ENCODE assay signal across 10 mouse cellular contexts in the genomic region with DNA sequence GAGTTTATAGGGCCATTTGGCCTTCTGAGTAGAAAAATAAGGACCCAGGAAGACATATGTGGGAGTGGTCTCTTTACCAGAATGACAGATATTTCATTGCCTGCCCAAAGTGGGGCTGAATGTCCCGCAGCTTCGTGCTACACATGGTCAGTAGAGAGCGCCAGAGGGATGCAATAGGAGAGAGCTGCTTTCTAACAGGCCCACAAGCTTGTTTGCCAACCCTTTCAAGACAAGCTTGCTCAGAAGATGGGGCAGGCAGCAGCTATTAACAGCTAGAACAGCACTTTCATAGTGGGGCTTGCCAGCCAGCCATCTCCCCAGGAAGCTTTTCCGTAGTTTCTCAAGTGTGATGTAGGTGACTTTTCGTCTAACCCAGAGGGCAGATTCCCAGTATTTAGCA. TPM values are rescaled to one million over a fixed set of nuclear protein-coding genes. Genes with fewer than 3 reads are reported as not detected.
DNase-seq lines count a peak whose midpoint lies in the region; ATAC-seq and TF ChIP-seq lines count a peak whose summit lies in the region.
"Had no signal": no experiment of that assay in that cellular context is flagged by ENCODE, and none has a peak within 500 bp of the region (broad histone marks: within the 10 kb centered on the region; RNA-seq: fewer than 3 reads in every experiment).

No protein-coding gene starts in this region.

- no peaks in the 10 kb centered on the region for H3K79me2 ChIP-seq in heart, adult 2 months (replicated peaks; ENCODE audit: control insufficient read depth, insufficient read depth, low read length)

- no peak overlapping the region for H3K4me2 ChIP-seq in heart, embryonic 11.5 days
- no peak overlapping the region for H3K4me2 ChIP-seq in intestine, embryonic 14.5 days (ENCODE audit: low read length)
- no peak overlapping the region for H3K4me2 ChIP-seq in midbrain, embryonic 13.5 days (replicated peaks)

- no peaks in the 10 kb centered on the region for H3K4me1 ChIP-seq in heart, adult 2 months (ENCODE audit: control insufficient read depth, insufficient read depth, low read length)
- H3K4me1 ChIP-seq in heart, embryonic 11.5 days (ENCODE audit: control insufficient read depth, insufficient read depth, low read length): no peaks in the 10 kb centered on the region
- H3K4me1 ChIP-seq in intestine, embryonic 14.5 days (replicated peaks; ENCODE audit: control insufficient read depth, insufficient read depth, low read length): no peaks in the 10 kb centered on the region; the same call in 1 of the 2 replicates
- H3K4me1 ChIP-seq in midbrain, embryonic 13.5 days (replicated peaks): no peaks in the 10 kb centered on the region

- H3K4me3 ChIP-seq in heart, adult 2 months: no peak overlapping the region
- H3K4me3 ChIP-seq in heart, embryonic 11.5 days (ENCODE audit: low read depth, low read length): no peak overlapping the region
- H3K4me3 ChIP-seq in intestine, embryonic 14.5 days (ENCODE audit: low read depth, low read length): no peak overlapping the region
- H3K4me3 ChIP-seq in midbrain, embryonic 13.5 days (replicated peaks): no peak overlapping the region

- no peaks in the 10 kb centered on the region for H3K9me3 ChIP-seq in heart, embryonic 11.5 days (replicated peaks; ENCODE audit: control insufficient read depth, low read length)
- no peaks in the 10 kb centered on the region for H3K9me3 ChIP-seq in intestine, embryonic 14.5 days (ENCODE audit: control insufficient read depth, low read length)
- H3K9me3 ChIP-seq in midbrain, embryonic 13.5 days: no peaks in the 10 kb centered on the region

- 18% methylated on average over 5 of the region's 5 CpGs for WGBS in heart, adult 2 months
- WGBS in heart, embryonic 11.5 days (ENCODE audit: insufficient replicate concordance): 10% methylated on average over 5 of the region's 5 CpGs
- 14% methylated on average over 5 of the region's 5 CpGs for WGBS in intestine, embryonic 14.5 days
- whole genome bisulfite sequencing in midbrain, embryonic 13.5 days: 20% methylated on average over 5 of the region's 5 CpGs

- TF ChIP-seq POLR2A in heart, adult 2 months (IDR thresholded peaks at IDR 0.05; ENCODE audit: insufficient read depth, low read depth, low read length): no peak

- no peak overlapping the region for H3K9ac ChIP-seq in heart, adult 2 months (ENCODE audit: low read depth, low read length)
- no peak overlapping the region for H3K9ac ChIP-seq in heart, embryonic 11.5 days (ENCODE audit: low read depth, low read length)
- H3K9ac ChIP-seq in intestine, embryonic 14.5 days (ENCODE audit: low read length): no peak overlapping the region
- no peak overlapping the region for H3K9ac ChIP-seq in midbrain, embryonic 13.5 days (replicated peaks)

- no peaks in the 10 kb centered on the region for H3K27me3 ChIP-seq in heart, adult 2 months (ENCODE audit: control insufficient read depth, insufficient read depth, low read length)
- H3K27me3 ChIP-seq in heart, embryonic 11.5 days (ENCODE audit: control insufficient read depth, insufficient read depth, low read length): no peaks in the 10 kb centered on the region
- H3K27me3 ChIP-seq in intestine, embryonic 14.5 days (replicated peaks; ENCODE audit: control insufficient read depth, insufficient read depth, low read length): no peaks in the 10 kb centered on the region
- no peaks in the 10 kb centered on the region for H3K27me3 ChIP-seq in midbrain, embryonic 13.5 days

- ATAC-seq in heart, embryonic 11.5 days (replicated peaks; ENCODE audit: insufficient number of reproducible peaks, low FRiP score, low TSS enrichment): no peak
- ATAC-seq in intestine, embryonic 14.5 days (replicated peaks; ENCODE audit: low FRiP score, low TSS enrichment, low read depth): no peak
- no peak for ATAC-seq in activated CD4-positive, CD25-positive, alpha-beta regulatory T cell, adult 4 months
- ATAC-seq in midbrain, embryonic 13.5 days: no peak

- DNase-seq in heart, adult 2 months: peak; percentile 22 to 33
- DNase-seq in 416B (ENCODE audit: low read depth) (peak; percentile 13), NIH3T3 (ENCODE audit: low read depth) (peak; percentile 59)
- DNase-seq in intestine, embryonic 14.5 days (ENCODE audit: low spot score): peak; percentile 67
- DNase-seq in lung, postnatal 25 days (ENCODE audit: low spot score): peak; percentile 8

- TF ChIP-seq EP300 in heart, adult 2 months (IDR thresholded peaks at IDR 0.05; ENCODE audit: insufficient read depth, low read depth, low read length): no peak

- peak; percentile 56 for TF ChIP-seq CTCF in heart, adult 2 months (IDR thresholded peaks at IDR 0.05)

- intact Hi-C loops in heart, adult 2 months (cut with DNase I): loop anchor here (5.0 kb wide), 2 partner anchors 161 to 201 kb away; no protein-coding TSS in a partner anchor

- no peaks in the 10 kb centered on the region for H3K36me3 ChIP-seq in heart, adult 2 months (ENCODE audit: control insufficient read depth, insufficient read depth, low read length)
- no peaks in the 10 kb centered on the region for H3K36me3 ChIP-seq in heart, embryonic 11.5 days (ENCODE audit: control insufficient read depth, insufficient read depth, low read length)
- no peaks in the 10 kb centered on the region for H3K36me3 ChIP-seq in intestine, embryonic 14.5 days (ENCODE audit: control insufficient read depth, insufficient read depth, low read length)
- no peaks in the 10 kb centered on the region for H3K36me3 ChIP-seq in midbrain, embryonic 13.5 days

- H3K27ac ChIP-seq in heart, adult 2 months: no peak overlapping the region
- H3K27ac ChIP-seq in heart, embryonic 11.5 days (ENCODE audit: low read depth, low read length): no peak overlapping the region
- H3K27ac ChIP-seq in intestine, embryonic 14.5 days (ENCODE audit: low read depth): no peak overlapping the region
- no peak overlapping the region for H3K27ac ChIP-seq in midbrain, embryonic 13.5 days

RNA-seq across cellular contexts. Expression of a gene that starts 42.0 kb away (rescaled TPM):
- total RNA-seq in heart, adult 2 months (2021): 1 to 10 TPM; 8.4 to 9.6 TPM
- polyA plus RNA-seq in heart, adult 2 months (2012; rRNA removed): 29.6 and 32.3 TPM in 2 replicates
- polyA plus RNA-seq in heart, embryonic 11.5 days (2014; fragmentation: Nextera tagmentation; extraction: Ambion mirVana): 81.8 and 84.8 TPM in 2 replicates
- 257 and 320 TPM in 2 replicates for polyA plus RNA-seq in intestine, embryonic 14.5 days (2014; fragmentation: Nextera tagmentation; extraction: Ambion mirVana)
- polyA plus RNA-seq in activated CD4-positive, CD25-positive, alpha-beta regulatory T cell, adult 4 months (2017; shearing (Covaris generic)): not detected
- polyA plus RNA-seq in midbrain, embryonic 13.5 days (2015; fragmentation: Nextera tagmentation; extraction: Ambion mirVana): 0.32 and 0.41 TPM in 2 replicates
- total RNA-seq: hematopoietic stem cell, adult 5-6 weeks; neutrophil, adult 5-6 weeks had no signal

RNA-seq across cellular contexts. Expression of a gene that starts 46.2 kb away (rescaled TPM):
- 10 to 100 TPM; 20.8 to 23.0 TPM for total RNA-seq in heart, adult 2 months (2021)
- polyA plus RNA-seq in heart, adult 2 months (2012; rRNA removed): 15.1 and 15.3 TPM in 2 replicates
- 57.8 and 59.9 TPM in 2 replicates for polyA plus RNA-seq in heart, embryonic 11.5 days (2014; fragmentation: Nextera tagmentation; extraction: Ambion mirVana)
- 52.6 and 60.7 TPM in 2 replicates for polyA plus RNA-seq in intestine, embryonic 14.5 days (2014; fragmentation: Nextera tagmentation; extraction: Ambion mirVana)
- 10 to 100 TPM; 54.2 to 76.9 TPM for polyA plus RNA-seq in activated CD4-positive, CD25-positive, alpha-beta regulatory T cell, adult 4 months (2017; shearing (Covaris generic))
- 124 and 127 TPM in 2 replicates for polyA plus RNA-seq in midbrain, embryonic 13.5 days (2015; fragmentation: Nextera tagmentation; extraction: Ambion mirVana)

Comparison
In these comparisons a context has a peak if more than half of its experiments do, and no peak if none do; other contexts are left out.
1. DNase-seq: peak in every context shown above with its lines; median percentile 67 in intestine, embryonic 14.5 days; 59 in NIH3T3; 28 in heart, adult 2 months; 13 in 416B; 8 in lung, postnatal 25 days.
2. RNA of a gene that starts 42.0 kb away (polyA plus RNA-seq): 257 to 320 TPM in intestine, embryonic 14.5 days, 81.8 to 84.8 TPM in heart, embryonic 11.5 days and 29.6 to 32.3 TPM in heart, adult 2 months; 0.32 to 0.41 TPM in midbrain, embryonic 13.5 days and not detected in activated CD4-positive, CD25-positive, alpha-beta regulatory T cell, adult 4 months; every median in the first group is over 10 times any median in the second.